Mouse (Mus musculus) ES-CJ7 (cell line): Measurements from ENCODE around the gene Hist1h4d.
"Not testable (repeated sequence)": the region's sequence is repeated elsewhere in the genome, so short reads cannot be mapped to it uniquely, and the experiment has no call there.

ENCODE experiments used
- DNase-seq: peaks from one replicate; pipeline ENCODE4 v3.0.0; 2011; ENCODE audit warnings: low read depth, low spot score

The Hist1h4d gene

GRCm38 (mm10) chr13:23551146-23551834 is 30.1 kb upstream of the Hist1h4d start, which contains the start of gene Hist1h4f:
TSS of gene Hist1h4f (minus strand) at chr13:23551648.
- peak; percentile 97 for DNase-seq

DNA sequence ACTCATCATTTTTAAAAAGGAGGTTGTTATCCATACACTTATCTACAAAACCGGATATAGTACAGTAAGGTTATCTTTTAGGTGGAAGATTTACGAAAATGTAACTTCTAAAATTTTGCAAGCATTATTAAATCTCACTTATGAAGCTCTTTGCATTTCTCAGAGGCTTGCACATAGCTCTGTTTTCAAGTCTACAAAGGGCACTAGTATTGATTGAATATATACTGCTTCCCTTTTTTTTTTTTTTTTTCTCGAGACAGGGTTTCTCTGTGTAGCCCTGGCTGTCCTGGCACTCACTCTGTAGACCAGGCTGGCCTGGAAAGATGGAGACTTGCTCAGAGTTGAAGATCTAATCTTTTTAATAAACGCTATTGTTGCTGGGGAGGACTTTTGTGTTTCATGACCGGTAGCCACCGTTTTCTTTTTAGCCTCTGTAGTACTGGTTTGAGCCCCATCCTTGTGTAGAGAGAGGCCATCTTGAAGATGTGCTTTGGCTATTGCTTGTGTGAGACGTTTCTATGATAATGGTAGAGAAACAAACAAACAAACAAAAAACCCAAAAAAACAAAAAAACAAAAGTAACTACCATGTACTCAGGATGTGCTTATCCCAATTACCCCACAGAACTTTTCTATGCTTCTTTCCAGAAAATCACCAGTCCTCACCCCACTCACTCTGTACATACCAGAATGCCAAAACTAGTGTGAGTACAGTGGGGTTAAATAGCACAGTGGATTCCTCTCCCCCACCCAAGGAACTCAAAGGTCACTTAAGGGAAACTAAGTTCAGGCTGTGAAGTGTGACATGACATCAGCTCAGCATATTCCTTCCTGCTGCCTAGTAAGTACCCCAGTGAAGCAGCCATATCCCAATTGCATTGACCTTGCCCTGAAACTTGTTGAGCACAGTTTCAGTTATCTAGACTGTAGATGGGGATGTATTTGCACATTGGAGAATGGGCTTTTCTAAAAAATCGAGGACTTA is 29.2 kb upstream of the Hist1h4d start:
- peak; percentile 53 for DNase-seq

DNA sequence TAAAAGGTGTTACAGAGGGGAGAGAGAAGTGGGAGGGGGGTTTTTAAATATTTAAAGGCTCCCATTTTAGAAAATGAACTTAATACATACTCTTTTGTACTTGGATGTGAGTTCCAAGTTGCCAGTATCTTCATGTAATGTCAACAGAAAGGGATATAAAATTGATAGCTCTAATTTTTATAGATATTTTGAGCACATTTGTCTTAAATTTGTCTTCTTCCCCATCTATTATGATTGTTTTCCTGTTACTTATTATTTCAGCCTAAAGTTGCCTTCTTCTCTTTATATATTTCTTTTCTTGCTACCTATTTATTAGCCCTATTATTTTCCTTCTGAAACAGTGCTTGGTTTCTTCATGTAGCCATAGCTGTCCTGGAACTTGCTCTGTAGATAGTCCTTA is 28.4 kb upstream of the Hist1h4d start, which contains the start of gene Hist1h1d:
Gene Hist1h1d (plus strand): TSS at position 301 of the 400 bp plus-strand sequence.
- no peak for DNase-seq

DNA sequence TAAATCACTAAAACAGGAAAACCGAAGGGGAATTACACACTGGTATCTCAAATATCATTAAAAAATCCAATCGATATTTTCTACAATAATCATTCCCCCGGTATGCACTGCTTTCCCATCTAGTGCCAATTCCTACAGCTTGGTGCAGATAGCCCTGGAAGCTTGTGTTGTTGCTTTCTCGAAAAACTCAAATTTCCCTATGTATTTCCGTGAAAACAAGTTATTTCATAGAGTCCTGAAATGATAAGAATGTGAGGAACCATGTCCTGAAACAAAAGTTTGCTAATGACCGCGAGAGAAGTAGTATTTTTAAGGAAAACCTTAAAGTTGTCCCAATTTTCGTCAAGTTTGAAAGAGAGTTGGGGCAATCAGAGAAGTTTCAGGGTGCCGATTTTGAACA is 27.0 kb upstream of the Hist1h4d start:
- DNase-seq: no peak

DNA sequence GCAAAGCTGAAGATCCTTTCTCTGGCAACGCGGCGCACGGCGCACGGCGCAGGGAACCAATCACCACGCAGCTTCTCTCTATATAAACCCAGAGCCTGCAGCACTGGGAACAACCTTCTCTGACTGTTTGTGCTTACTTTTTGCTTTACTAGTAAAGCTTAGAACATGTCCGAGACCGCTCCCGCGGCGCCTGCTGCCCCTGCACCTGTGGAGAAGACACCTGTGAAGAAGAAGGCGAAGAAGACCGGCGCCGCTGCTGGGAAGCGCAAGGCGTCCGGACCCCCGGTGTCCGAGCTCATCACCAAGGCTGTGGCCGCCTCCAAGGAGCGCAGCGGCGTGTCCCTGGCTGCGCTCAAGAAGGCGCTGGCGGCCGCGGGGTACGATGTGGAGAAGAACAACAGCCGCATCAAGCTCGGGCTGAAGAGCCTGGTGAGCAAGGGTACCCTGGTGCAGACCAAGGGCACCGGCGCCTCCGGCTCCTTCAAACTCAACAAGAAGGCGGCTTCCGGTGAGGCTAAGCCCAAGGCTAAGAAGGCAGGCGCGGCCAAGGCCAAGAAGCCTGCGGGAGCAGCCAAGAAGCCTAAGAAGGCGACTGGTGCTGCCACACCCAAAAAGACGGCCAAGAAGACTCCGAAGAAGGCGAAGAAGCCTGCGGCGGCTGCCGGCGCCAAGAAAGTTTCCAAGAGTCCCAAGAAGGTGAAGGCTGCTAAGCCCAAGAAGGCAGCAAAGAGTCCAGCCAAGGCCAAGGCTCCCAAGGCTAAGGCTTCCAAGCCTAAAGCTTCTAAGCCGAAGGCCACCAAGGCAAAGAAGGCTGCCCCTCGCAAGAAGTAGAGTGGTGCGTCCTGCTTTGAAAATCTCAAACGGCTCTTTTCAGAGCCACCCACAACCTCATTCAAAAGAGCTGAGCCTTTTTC is 26.2 kb upstream of the Hist1h4d start:
- peak; percentile 94 for DNase-seq

- DNase-seq: peak; percentile 95
Observed at GRCm38 (mm10) chr13:23555839-23556416, 25.5 kb upstream of the Hist1h4d start.

DNA sequence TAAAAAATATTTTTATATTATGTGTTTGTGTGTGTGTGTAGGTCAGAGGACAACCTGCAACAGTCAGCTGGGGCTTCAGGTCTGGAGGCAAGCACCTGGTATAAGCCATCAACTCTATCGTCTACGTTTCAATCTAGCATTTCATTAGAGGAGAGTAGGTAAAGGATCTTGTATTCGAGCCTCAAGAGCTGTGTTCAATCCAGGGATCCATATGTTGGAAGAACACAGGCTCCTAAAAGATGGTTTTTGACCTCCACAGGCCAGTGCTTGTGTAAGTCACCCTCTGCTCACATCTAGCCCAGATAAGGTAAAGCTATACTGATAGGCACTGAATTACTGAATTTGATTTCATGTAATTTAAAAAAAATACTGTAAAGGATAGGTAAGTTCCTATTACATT is 24.5 kb upstream of the Hist1h4d start:
- no peak for DNase-seq

GRCm38 (mm10) chr13:23560699-23561098 is 20.7 kb upstream of the Hist1h4d start:
- not testable (repeated sequence) for DNase-seq

DNA sequence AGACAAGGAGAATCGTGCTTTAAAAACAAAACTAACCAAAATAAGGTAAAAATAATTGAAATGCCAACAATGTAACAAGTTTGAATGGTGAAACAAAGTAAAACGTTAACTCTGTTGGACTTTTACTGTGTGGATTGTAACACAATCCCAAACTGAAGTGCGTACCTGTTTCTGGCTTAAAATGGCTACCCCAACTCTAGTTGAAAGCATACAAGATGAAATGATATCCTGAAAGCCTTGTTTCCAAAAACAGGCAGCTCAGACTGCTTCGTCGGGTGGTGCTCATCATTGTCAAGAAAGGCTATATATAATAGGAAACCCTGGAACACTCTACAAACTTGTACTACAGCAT is 19.9 kb upstream of the Hist1h4d start:
- DNase-seq: not testable (repeated sequence)

GRCm38 (mm10) chr13:23561883-23562659 is 19.3 kb upstream of the Hist1h4d start, which contains the start of gene Hist1h3e:
TSS of gene Hist1h3e (minus strand) at chr13:23562369.
- peak; percentile 99 for DNase-seq

- DNase-seq: peak; percentile 90
Observed at GRCm38 (mm10) chr13:23562699-23563462, 18.5 kb upstream of the Hist1h4d start.

GRCm38 (mm10) chr13:23564482-23564881 is 16.9 kb upstream of the Hist1h4d start:
- no peak for DNase-seq

GRCm38 (mm10) chr13:23570261-23571021 is 11.0 kb upstream of the Hist1h4d start:
- peak; percentile 56 for DNase-seq

DNA sequence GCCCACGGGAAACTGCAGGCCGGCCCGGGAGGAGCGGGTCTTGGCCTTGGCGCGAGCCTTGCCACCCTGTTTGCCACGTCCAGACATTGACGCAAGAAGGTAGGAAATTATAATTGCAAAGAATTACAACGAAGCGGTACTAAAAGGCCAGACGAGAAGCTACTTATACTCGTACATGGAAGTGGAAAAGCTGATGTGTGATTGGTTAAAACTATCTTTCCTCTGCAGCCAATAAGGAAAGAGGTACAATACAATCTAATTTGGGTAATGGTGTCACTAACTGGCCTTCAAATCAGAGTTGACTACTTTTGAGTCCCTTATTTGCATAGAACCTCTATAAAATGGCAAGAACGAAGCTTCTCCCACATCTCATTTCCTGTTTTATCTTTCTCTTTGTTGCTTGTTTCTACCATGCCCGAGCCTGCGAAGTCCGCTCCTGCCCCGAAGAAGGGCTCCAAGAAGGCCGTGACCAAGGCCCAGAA is 10.3 kb upstream of the Hist1h4d start, which contains the start of the genes Hist1h2ae and Hist1h2bg:
Gene Hist1h2ae (minus strand): TSS at position 199 of the 482 bp plus-strand sequence.
Gene Hist1h2bg (plus strand): TSS at position 375 of the 482 bp plus-strand sequence.
- peak; percentile 98 for DNase-seq

- DNase-seq: peak; percentile 67
Observed at GRCm38 (mm10) chr13:23571504-23572217, 9.7 kb upstream of the Hist1h4d start.

DNA sequence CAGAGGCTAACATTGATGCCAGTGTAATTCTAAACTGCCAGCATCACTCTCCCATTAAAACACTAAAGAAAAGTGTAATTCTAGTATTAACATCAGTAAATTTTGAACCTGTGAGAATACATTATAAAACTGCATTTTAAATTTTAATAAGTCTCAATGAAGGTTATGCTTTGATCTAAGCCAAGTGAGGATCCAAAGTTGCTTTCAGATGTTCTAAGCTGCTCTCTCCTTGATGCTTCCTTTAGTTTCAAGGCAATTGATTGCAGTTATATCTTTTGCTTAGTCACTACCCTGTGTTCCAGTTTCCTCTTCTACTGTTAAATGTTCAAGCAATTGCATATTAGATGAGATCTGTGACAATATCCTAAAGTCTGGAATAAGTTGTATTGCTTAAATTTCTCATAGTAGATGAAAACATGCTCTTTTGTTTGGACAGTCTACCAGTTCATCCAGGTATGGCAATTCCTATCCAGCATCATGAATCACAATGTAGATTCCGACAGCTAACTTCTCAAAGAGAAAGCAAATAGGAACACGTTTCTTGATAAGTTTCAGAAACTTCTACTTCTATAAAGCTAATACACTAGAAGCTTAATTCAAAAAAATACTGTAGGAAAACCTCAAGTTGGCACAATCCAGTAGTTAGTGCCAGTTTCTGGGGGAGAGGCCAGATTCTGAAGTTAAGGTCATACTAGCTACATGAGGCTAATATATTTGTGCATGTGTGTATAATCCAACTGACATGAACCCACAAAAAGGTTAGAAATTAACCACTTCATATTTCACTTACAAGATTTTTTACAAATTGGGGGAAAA is 9.0 kb upstream of the Hist1h4d start:
- DNase-seq: peak; percentile 51
